Mouse (Mus musculus): ENCODE results near the gene Snd1. TPM values are rescaled to one million over a fixed set of nuclear protein-coding genes. Genes with fewer than 3 reads are reported as not detected.

Snd1 gene
- total and polyA plus RNA-seq, 3 experiments = 97.4 to 153 (median 109) TPM

- H3K36me3 ChIP-seq (replicated peaks) = peaks cover 100% of the 10 kb centered on the region
- no peaks in the 10 kb centered on the region for H3K9me3 ChIP-seq (replicated peaks)
- TF ChIP-seq POLR2AphosphoS5 (IDR thresholded peaks at IDR 0.05; ENCODE audit: insufficient replicate concordance, low read depth, low read length) (no peak), TAL1 (conservative IDR thresholded peaks at IDR 0.05; ENCODE audit: low read depth, low read length) (no peak), GATA2 (IDR thresholded peaks at IDR 0.05; ENCODE audit: borderline replicate concordance, low read depth, low read length) (no peak), GATA1 (IDR thresholded peaks at IDR 0.05; ENCODE audit: borderline replicate concordance, low read length) (no peak), CTCF (IDR thresholded peaks at IDR 0.05; ENCODE audit: low read depth, low read length) (no peak)
- ATAC-seq (ENCODE audit: extremely low read depth, insufficient number of reproducible peaks, low FRiP score, poor library complexity, severe bottlenecking) (no peak), DNase-seq (ENCODE audit: low spot score) (no peak)
- H3K4me1 ChIP-seq (ENCODE audit: insufficient read depth, low read depth, low read length) = peaks cover 5% of the 10 kb centered on the region; the same call in 1 of the 2 replicates
- H3K27me3 ChIP-seq (ENCODE audit: insufficient read depth, low read length) = no peaks in the 10 kb centered on the region
- H3K4me3 ChIP-seq (ENCODE audit: low read depth, low read length) = no peak overlapping the region
Observed at GRCm38 (mm10) chr6:28876492-28876891, 401.6 kb downstream of the Snd1 start.

- Histone ChIP-seq H3K27me3 (ENCODE audit: insufficient read depth, low read length) (no peaks in the 10 kb centered on the region), H3K4me3 (ENCODE audit: low read depth, low read length) (no peak overlapping the region), H3K9me3 (replicated peaks) (no peaks in the 10 kb centered on the region), H3K36me3 (replicated peaks) (peaks cover 100% of the 10 kb centered on the region), H3K4me1 (ENCODE audit: insufficient read depth, low read depth, low read length) (no peaks in the 10 kb centered on the region)
- ATAC-seq (ENCODE audit: extremely low read depth, insufficient number of reproducible peaks, low FRiP score, poor library complexity, severe bottlenecking) = no peak
- no peak for DNase-seq (ENCODE audit: low spot score)
- TF ChIP-seq GATA1 (IDR thresholded peaks at IDR 0.05; ENCODE audit: borderline replicate concordance, low read length) = no peak
- TF ChIP-seq GATA2 (IDR thresholded peaks at IDR 0.05; ENCODE audit: borderline replicate concordance, low read depth, low read length) = no peak
- no peak for TF ChIP-seq TAL1 (conservative IDR thresholded peaks at IDR 0.05; ENCODE audit: low read depth, low read length)
- TF ChIP-seq POLR2AphosphoS5 (IDR thresholded peaks at IDR 0.05; ENCODE audit: insufficient replicate concordance, low read depth, low read length) = no peak
- no peak for TF ChIP-seq CTCF (IDR thresholded peaks at IDR 0.05; ENCODE audit: low read depth, low read length)
Observed at GRCm38 (mm10) chr6:28877945-28878666, 403.2 kb downstream of the Snd1 start.

- ATAC-seq (ENCODE audit: extremely low read depth, insufficient number of reproducible peaks, low FRiP score, poor library complexity, severe bottlenecking) (no peak), DNase-seq (ENCODE audit: low spot score) (no peak)
- H3K27me3 ChIP-seq (ENCODE audit: insufficient read depth, low read length) = no peaks in the 10 kb centered on the region
- no peaks in the 10 kb centered on the region for H3K9me3 ChIP-seq (replicated peaks)
- no peak overlapping the region for H3K4me3 ChIP-seq (ENCODE audit: low read depth, low read length)
- H3K36me3 ChIP-seq (replicated peaks) = peaks cover 100% of the 10 kb centered on the region
- H3K4me1 ChIP-seq (ENCODE audit: insufficient read depth, low read depth, low read length) = no peaks in the 10 kb centered on the region
- no peak for TF ChIP-seq TAL1 (conservative IDR thresholded peaks at IDR 0.05; ENCODE audit: low read depth, low read length)
- TF ChIP-seq GATA1 (IDR thresholded peaks at IDR 0.05; ENCODE audit: borderline replicate concordance, low read length) = no peak
- TF ChIP-seq POLR2AphosphoS5 (IDR thresholded peaks at IDR 0.05; ENCODE audit: insufficient replicate concordance, low read depth, low read length) = no peak
- no peak for TF ChIP-seq GATA2 (IDR thresholded peaks at IDR 0.05; ENCODE audit: borderline replicate concordance, low read depth, low read length)
- no peak for TF ChIP-seq CTCF (IDR thresholded peaks at IDR 0.05; ENCODE audit: low read depth, low read length)
Observed at GRCm38 (mm10) chr6:28879315-28879714, 404.4 kb downstream of the Snd1 start.

DNA sequence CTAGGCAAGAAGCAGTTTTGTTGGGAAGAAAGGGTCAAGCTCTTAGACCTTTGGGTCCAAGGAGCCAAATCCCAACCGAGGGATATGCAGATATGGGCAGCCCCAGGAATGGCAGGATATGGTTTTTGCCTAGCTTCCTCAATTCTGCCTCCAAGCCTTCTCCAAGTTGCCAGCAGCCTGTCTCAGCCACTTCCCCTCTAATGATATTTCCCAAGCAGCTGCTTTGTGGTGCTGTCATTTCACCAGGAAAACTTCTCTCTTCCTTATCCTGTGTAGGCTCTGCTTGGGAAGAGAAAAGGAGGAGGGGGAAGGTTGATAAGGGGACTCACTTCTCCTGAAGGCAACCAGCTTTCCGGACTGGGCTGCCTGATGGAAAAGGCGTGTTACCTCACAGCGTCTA is 406.0 kb downstream of the Snd1 start:
- Histone ChIP-seq H3K36me3 (replicated peaks) (peaks cover 100% of the 10 kb centered on the region), H3K27me3 (ENCODE audit: insufficient read depth, low read length) (no peaks in the 10 kb centered on the region), H3K4me1 (ENCODE audit: insufficient read depth, low read depth, low read length) (no peaks in the 10 kb centered on the region), H3K4me3 (ENCODE audit: low read depth, low read length) (no peak overlapping the region), H3K9me3 (replicated peaks) (no peaks in the 10 kb centered on the region)
- DNase-seq (ENCODE audit: low spot score) (no peak), ATAC-seq (ENCODE audit: extremely low read depth, insufficient number of reproducible peaks, low FRiP score, poor library complexity, severe bottlenecking) (no peak)
- TF ChIP-seq POLR2AphosphoS5 (IDR thresholded peaks at IDR 0.05; ENCODE audit: insufficient replicate concordance, low read depth, low read length) (no peak), GATA2 (IDR thresholded peaks at IDR 0.05; ENCODE audit: borderline replicate concordance, low read depth, low read length) (no peak), TAL1 (conservative IDR thresholded peaks at IDR 0.05; ENCODE audit: low read depth, low read length) (no peak), CTCF (IDR thresholded peaks at IDR 0.05; ENCODE audit: low read depth, low read length) (no peak), GATA1 (IDR thresholded peaks at IDR 0.05; ENCODE audit: borderline replicate concordance, low read length) (no peak)

GRCm38 (mm10) chr6:28883518-28883917 is 408.6 kb downstream of the Snd1 start:
- TF ChIP-seq GATA1 (IDR thresholded peaks at IDR 0.05; ENCODE audit: borderline replicate concordance, low read length) = no peak
- no peak for TF ChIP-seq POLR2AphosphoS5 (IDR thresholded peaks at IDR 0.05; ENCODE audit: insufficient replicate concordance, low read depth, low read length)
- H3K36me3 ChIP-seq (replicated peaks) = peaks cover 100% of the 10 kb centered on the region
- DNase-seq (ENCODE audit: low spot score) (no peak), ATAC-seq (ENCODE audit: extremely low read depth, insufficient number of reproducible peaks, low FRiP score, poor library complexity, severe bottlenecking) (no peak)
- no peaks in the 10 kb centered on the region for H3K9me3 ChIP-seq (replicated peaks)
- no peaks in the 10 kb centered on the region for H3K27me3 ChIP-seq (ENCODE audit: insufficient read depth, low read length)
- H3K4me3 ChIP-seq (ENCODE audit: low read depth, low read length) = no peak overlapping the region
- H3K4me1 ChIP-seq (ENCODE audit: insufficient read depth, low read depth, low read length) = no peaks in the 10 kb centered on the region

DNA sequence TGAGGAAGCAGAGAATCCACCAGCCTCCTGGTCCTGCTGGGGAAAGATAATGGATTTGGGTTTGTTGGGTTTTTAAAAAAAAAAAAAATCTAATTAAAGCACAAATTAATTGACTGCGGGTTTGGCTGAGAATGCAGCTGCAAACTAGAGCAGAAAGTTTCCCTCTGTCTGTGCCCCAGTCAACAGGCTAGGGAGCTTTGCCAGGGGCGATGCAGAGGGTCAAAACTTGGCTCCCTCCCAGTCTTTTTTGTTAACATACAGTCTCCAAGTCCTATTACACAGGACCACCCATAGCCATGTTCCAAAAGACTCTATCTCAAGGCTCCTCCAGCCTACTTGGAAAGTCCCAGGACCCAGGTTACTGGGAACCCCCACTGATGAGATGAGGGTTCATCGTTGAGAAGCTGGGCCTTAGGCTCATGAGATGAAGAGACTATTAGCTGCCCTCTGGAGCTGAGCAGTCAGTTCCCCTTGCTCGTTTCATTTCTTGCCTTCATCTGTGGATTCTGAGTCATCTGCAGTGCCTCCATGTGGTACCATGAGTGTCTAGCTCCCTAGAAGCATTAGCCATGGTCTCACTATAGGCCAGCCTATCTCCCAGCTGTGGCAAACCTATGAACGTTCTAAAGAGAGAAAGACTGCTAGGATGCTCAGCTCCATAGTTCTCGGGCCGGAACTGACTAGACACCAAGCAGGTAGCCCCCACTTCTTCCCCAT is 411.9 kb downstream of the Snd1 start:
- DNase-seq (ENCODE audit: low spot score) (no peak), ATAC-seq (ENCODE audit: extremely low read depth, insufficient number of reproducible peaks, low FRiP score, poor library complexity, severe bottlenecking) (no peak)
- no peaks in the 10 kb centered on the region for H3K27me3 ChIP-seq (ENCODE audit: insufficient read depth, low read length)
- no peak overlapping the region for H3K4me3 ChIP-seq (ENCODE audit: low read depth, low read length)
- no peaks in the 10 kb centered on the region for H3K9me3 ChIP-seq (replicated peaks)
- TF ChIP-seq GATA2 (IDR thresholded peaks at IDR 0.05; ENCODE audit: borderline replicate concordance, low read depth, low read length) (no peak), GATA1 (IDR thresholded peaks at IDR 0.05; ENCODE audit: borderline replicate concordance, low read length) (no peak), CTCF (IDR thresholded peaks at IDR 0.05; ENCODE audit: low read depth, low read length) (no peak), POLR2AphosphoS5 (IDR thresholded peaks at IDR 0.05; ENCODE audit: insufficient replicate concordance, low read depth, low read length) (no peak), TAL1 (conservative IDR thresholded peaks at IDR 0.05; ENCODE audit: low read depth, low read length) (no peak)
- peaks cover 99% of the 10 kb centered on the region for H3K36me3 ChIP-seq (replicated peaks)
- no peaks in the 10 kb centered on the region for H3K4me1 ChIP-seq (ENCODE audit: insufficient read depth, low read depth, low read length)

Measured in G1E (cell line).